Mouse (Mus musculus) myocyte (in vitro differentiated cells): ENCODE data around the gene Hist1h4d. TPM values are rescaled to one million over a fixed set of nuclear protein-coding genes. Genes with fewer than 3 reads are reported as not detected.
"Not testable (repeated sequence)": the region's sequence is repeated elsewhere in the genome, so short reads cannot be mapped to it uniquely, and the experiment has no call there.

Source experiments
- H3K27me3 ChIP-seq: one replicate; pipeline ENCODE4 v1.6.1; 2011; ENCODE audit not compliant: control insufficient read depth, insufficient read depth, insufficient read length
- H3K36me3 ChIP-seq: one replicate; pipeline ENCODE4 v1.6.1; 2011; ENCODE audit not compliant: control insufficient read depth, insufficient read depth
- H3K4me2 ChIP-seq: one replicate; pipeline ENCODE4 v1.6.1; 2011; ENCODE audit warnings: low read depth, control low read depth
- H3K4me3 ChIP-seq: one replicate; pipeline ENCODE4 v1.5.1; 2011; ENCODE audit warnings: mild to moderate bottlenecking, control low read depth, moderate library complexity
- H3K79me2 ChIP-seq: one replicate; pipeline ENCODE4 v1.6.1; 2011; ENCODE audit not compliant: control insufficient read depth, insufficient read depth
- H3ac ChIP-seq: one replicate; pipeline ENCODE4 v1.6.1; 2011; ENCODE audit not compliant: control insufficient read depth, insufficient read length
- CEBPB ChIP-seq: IDR thresholded peaks from 2 replicates; pipeline ENCODE4 v1.6.1; 2011; ENCODE audit warnings: mild to moderate bottlenecking, moderate library complexity; ENCODE audit not compliant: poor library complexity, insufficient read depth, severe bottlenecking
- E2F4 ChIP-seq: IDR thresholded peaks from one replicate; pipeline ENCODE4 v1.6.1; 2011; ENCODE audit warnings: mild to moderate bottlenecking, control low read depth, moderate library complexity; ENCODE audit not compliant: insufficient read depth
- MAX ChIP-seq: IDR thresholded peaks from one replicate; pipeline ENCODE4 v1.6.1; 2011; ENCODE audit warnings: low read depth, mild to moderate bottlenecking, control low read depth
- MYOD1 ChIP-seq, 3 experiments: IDR thresholded peaks; one replicate each; pipeline ENCODE4 v1.6.1; 2011; ENCODE audit warnings: control low read depth in 2 of 3, low read depth in 2 of 3, mild to moderate bottlenecking in 2 of 3, moderate library complexity in 1 of 3; ENCODE audit not compliant: insufficient read length in 2 of 3, control insufficient read depth in 1 of 3
- MYOG ChIP-seq, 3 experiments: IDR thresholded peaks; one replicate each; pipeline ENCODE4 v1.6.1; 2011; ENCODE audit warnings: control low read depth in 2 of 3, low read depth in 2 of 3, mild to moderate bottlenecking in 2 of 3; ENCODE audit not compliant: insufficient read length in 2 of 3, control insufficient read depth in 1 of 3, insufficient read depth in 1 of 3
- POLR2A ChIP-seq: IDR thresholded peaks from one replicate; pipeline ENCODE4 v1.6.1; 2011; ENCODE audit warnings: low read depth, mild to moderate bottlenecking, control low read depth, moderate library complexity; ENCODE audit not compliant: insufficient read length
- POLR2AphosphoS2 ChIP-seq: IDR thresholded peaks from one replicate; pipeline ENCODE4 v1.6.1; 2011; ENCODE audit warnings: low read depth, control low read depth; ENCODE audit not compliant: insufficient read length
- REST ChIP-seq: IDR thresholded peaks from one replicate; pipeline ENCODE4 v1.6.1; 2011; ENCODE audit warnings: mild to moderate bottlenecking, control low read depth, moderate library complexity; ENCODE audit not compliant: insufficient read depth, insufficient read length
- SRF ChIP-seq: IDR thresholded peaks from one replicate; pipeline ENCODE4 v1.6.1; 2011; ENCODE audit warnings: low read depth; ENCODE audit not compliant: control insufficient read depth, insufficient read length
- TCF12 ChIP-seq: IDR thresholded peaks from one replicate; pipeline ENCODE4 v1.6.1; 2011; ENCODE audit warnings: mild to moderate bottlenecking, control low read depth; ENCODE audit not compliant: poor library complexity, insufficient read depth, severe bottlenecking
- TCF3 ChIP-seq: IDR thresholded peaks from one replicate; pipeline ENCODE4 v1.6.1; 2011; ENCODE audit warnings: low read depth, control low read depth; ENCODE audit not compliant: insufficient read length
- USF1 ChIP-seq: IDR thresholded peaks from one replicate; pipeline ENCODE4 v1.6.1; 2011; ENCODE audit warnings: low read depth, mild to moderate bottlenecking, control low read depth, moderate library complexity
- polyA plus RNA-seq: library from polyadenylated mRNA; unstranded; fragments of >200 nt; fragmentation: generic; extraction: Trizol; gene quantifications from one replicate; pipeline ENCODE4 v1.2.1, GENCODE M21; 2012; ENCODE audit warnings: missing spikeins

Hist1h4d gene
- 1.8 TPM for polyA plus RNA-seq

GRCm38 (mm10) chr13:23581408-23582218 lies at the start of gene Hist1h4d:
Gene Hist1h4d, plus strand, starts transcription at chr13:23581598.
- Histone ChIP-seq H3K4me2 (peak within 1 kb of the TSS; percentile 96), H3K79me2 (no peaks in the 10 kb centered on the region), H3ac (no peak within 1 kb of the TSS), H3K36me3 (no peaks in the 10 kb centered on the region), H3K27me3 (no peaks in the 10 kb centered on the region), H3K4me3 (peak within 1 kb of the TSS; percentile 24)
- TF ChIP-seq E2F4 (peak; percentile 20), TCF3 (no peak), POLR2A (peak; percentile 97), POLR2AphosphoS2 (peak; percentile 100), CEBPB (no peak)

DNA sequence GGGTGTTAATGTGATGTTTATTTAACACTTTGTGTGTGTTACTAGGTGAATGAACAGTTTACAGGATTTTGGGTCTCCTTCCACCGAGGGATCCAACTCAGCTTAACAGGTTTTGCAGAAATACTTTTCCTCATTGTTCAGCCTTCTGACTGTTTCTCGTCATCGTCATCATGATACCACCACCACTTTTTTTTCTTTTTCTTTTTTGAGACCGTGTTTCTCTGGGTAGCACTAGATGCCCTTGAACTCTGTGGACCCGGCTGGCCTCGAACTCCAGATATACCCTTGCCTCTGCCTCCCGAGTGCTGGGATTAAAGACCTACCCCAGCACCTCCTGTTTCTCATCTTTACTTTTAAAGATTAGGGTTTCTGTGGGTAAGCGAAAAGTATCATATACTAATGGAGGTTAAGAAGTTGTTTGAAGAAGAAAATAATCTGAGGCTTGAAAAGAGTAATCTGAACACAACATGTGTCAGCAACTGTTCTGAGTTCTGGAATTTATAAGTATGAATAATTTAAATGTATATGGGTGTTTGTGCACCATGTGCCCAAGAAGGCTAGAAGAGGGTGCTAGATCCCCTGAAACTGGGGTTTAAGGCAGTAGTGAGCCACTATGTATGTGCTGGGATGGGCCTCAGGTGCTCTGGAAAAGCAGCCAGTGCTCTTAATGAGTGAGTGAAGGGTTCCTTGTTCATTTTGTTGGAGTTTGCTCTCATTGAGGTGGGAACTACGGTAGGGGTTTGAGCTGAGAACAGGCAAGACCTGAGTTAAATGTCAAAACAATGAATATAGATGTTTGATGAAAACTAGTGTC lies 48.9 kb upstream of the Hist1h4d start:
- no peak overlapping the region for H3ac ChIP-seq
- no peak for TF ChIP-seq REST
- no peak for TF ChIP-seq TCF12
- no peak for TF ChIP-seq USF1
- no peak for TF ChIP-seq POLR2AphosphoS2
- no peak for TF ChIP-seq CEBPB
- TF ChIP-seq SRF = no peak
- TF ChIP-seq TCF3 = no peak
- TF ChIP-seq E2F4 = no peak
- no peak for TF ChIP-seq POLR2A
- no peak for TF ChIP-seq MYOD1 (IDR thresholded peaks at IDR 0.05; ENCODE audit: control insufficient read depth in 1 of 3, insufficient read length in 2 of 3, low read depth in 2 of 3)
- TF ChIP-seq MAX = no peak
- TF ChIP-seq MYOG (IDR thresholded peaks at IDR 0.05; ENCODE audit: control insufficient read depth in 1 of 3, insufficient read depth in 1 of 3, insufficient read length in 2 of 3, low read depth in 2 of 3) = no peak
- H3K27me3 ChIP-seq = no peaks in the 10 kb centered on the region

GRCm38 (mm10) chr13:23533560-23534367 lies 47.6 kb upstream of the Hist1h4d start, which contains the start of gene Hist1h2af:
Gene Hist1h2af, plus strand, starts transcription at chr13:23533906.
- peak; percentile 79 for TF ChIP-seq POLR2AphosphoS2
- TF ChIP-seq POLR2A = peak; percentile 57
- TF ChIP-seq E2F4 = peak; percentile 68
- H3K79me2 ChIP-seq, H3ac ChIP-seq, H3K36me3 ChIP-seq, H3K27me3 ChIP-seq: not testable (repeated sequence)
- Histone ChIP-seq H3K4me3 (peak within 1 kb of the TSS; percentile 41), H3K4me2 (peak within 1 kb of the TSS; percentile 88)

More for the DNA sequence above, 48.9 kb upstream of the Hist1h4d start:
- Histone ChIP-seq H3K4me2 (peak overlapping the region; percentile 79), H3K79me2 (no peaks in the 10 kb centered on the region), H3K4me3 (peak overlapping the region; percentile 41), H3K36me3 (no peaks in the 10 kb centered on the region)

DNA sequence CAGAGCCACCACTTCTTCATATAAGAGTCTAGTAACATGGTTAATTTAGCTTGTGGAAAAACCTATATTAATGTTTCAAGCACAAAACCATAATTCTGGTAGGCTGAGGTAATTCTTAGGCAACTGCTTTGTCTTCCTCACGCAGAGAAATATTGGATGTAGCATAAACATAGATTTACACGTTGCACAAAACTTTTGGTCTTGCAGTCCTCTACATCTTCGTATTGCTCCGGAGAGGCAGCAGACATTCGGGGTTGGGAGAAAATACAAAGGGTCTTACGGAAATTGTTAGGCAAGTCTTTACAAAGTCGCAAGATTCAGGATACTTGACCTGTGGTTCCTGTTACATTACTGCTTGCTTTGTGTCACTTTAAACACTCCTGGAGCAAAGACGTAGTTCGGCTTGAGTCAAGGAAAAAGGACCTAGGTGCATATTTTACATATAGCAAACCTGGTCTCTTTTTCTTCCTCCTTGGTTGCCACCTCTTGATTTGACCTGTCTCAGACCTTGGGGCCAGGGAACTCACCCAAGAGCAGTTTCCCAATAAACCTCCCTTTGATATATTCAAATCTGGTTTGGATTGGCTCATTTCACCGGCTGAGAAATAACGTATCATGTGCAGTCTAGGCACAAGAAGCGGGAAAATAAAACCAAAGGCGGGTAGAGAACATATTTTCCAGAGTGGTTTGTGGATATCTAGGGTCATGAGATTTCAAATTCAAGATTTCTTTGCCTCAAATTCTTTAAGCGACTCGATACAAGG lies 46.8 kb upstream of the Hist1h4d start:
- Histone ChIP-seq H3K79me2 (no peaks in the 10 kb centered on the region), H3ac (no peak overlapping the region), H3K4me2 (peak overlapping the region; percentile 88), H3K4me3 (peak overlapping the region; percentile 41), H3K27me3 (no peaks in the 10 kb centered on the region), H3K36me3 (no peaks in the 10 kb centered on the region)
- peak; percentile 59 for TF ChIP-seq POLR2AphosphoS2
- no peak for TF ChIP-seq MYOD1 (IDR thresholded peaks at IDR 0.05; ENCODE audit: control insufficient read depth in 1 of 3, insufficient read length in 2 of 3, low read depth in 2 of 3)
- no peak for TF ChIP-seq MYOG (IDR thresholded peaks at IDR 0.05; ENCODE audit: control insufficient read depth in 1 of 3, insufficient read depth in 1 of 3, insufficient read length in 2 of 3, low read depth in 2 of 3)
- TF ChIP-seq E2F4 = no peak
